Mouse (Mus musculus) gonadal fat pad, adult 2 months (tissue): ENCODE measurements around the gene Gpr3. TPM values are rescaled to one million over a fixed set of nuclear protein-coding genes. Genes with fewer than 3 reads are reported as not detected.

Source experiments
- DNase-seq: peaks from one replicate; pipeline ENCODE4 v3.0.0-alpha.2; 2012; ENCODE audit warnings: low read depth
- polyA plus RNA-seq: library from polyadenylated mRNA; depleted of rRNA; stranded (reverse); fragments of >200 nt; gene quantifications from 2 replicates; pipeline ENCODE4 v1.2.3, GENCODE M21; 2012

Gpr3 gene
- polyA plus RNA-seq, 1 experiment: 0.32 TPM

DNA sequence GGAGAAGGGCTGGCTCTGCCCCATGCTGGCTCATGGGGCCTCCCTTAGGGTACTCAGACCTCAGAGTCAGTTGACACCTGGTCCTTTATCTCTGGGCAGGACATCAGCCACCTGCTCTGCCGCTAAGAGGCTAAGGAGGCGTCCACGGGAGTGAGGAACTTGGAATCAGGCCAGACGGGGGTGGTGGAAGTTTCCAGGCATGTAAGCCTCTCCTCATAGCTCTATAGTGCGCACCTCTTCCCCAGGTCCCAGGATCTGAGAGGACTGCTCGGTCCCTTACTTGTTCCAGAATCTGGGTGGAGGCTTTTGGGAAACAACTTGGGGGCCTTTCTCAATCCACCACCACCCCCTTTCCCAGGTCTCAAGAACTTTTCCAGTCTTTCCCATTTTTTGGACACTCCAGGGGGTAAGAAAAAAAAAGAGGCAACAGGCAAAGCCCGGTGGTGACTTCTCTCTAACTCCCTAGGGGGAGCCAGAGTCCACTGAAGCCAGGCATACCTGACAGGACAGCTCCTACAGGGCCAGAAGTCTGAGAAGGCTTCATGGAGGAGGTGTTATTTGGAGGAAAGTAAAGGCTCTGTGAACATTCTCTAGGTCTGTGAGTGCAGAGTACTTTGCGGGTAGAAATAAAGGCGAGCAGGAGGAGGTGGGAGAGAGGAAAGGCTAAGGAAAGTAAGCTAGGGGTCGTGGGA is 21.1 kb upstream of the Gpr3 start:
- DNase-seq: no peak

DNA sequence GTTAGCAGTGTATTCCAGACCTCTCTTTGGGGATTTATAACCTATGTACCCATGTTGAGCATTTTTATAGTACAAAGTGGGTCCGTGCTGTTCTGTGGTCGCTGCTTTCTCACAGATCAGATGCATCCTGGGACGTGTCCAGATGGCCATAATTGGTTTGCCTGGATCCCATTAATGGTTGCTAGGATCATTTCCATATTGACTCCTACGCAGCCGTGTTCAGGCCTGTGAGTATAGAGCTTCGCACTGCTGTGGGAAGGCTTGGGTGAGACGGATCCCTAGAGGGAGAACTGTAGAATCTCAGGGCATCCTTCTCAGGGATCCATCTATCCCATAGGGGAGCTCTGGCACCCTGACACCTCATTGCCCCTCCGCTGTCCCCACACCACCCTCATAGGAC is 17.2 kb upstream of the Gpr3 start:
- no peak for DNase-seq

DNA sequence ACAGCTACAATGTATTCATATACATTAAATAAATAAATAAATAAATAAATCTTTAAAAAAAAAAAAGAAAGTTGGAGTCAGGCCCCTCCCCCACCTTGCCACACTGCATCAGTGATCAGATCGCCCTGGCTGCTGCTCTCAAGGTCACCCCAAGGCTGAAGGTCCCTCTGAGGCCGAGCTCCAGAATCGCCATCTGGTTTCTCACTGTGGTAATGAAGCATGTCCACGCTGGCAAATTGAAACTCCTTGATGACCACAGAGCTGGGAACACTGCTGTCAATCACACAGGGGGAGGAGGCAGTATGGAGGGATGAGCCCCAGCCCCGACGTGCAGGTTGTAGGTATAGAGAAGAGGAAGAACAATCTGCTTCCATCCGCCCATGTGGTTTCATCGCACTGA is 15.3 kb upstream of the Gpr3 start:
- no peak for DNase-seq

GRCm38 (mm10) chr4:133226073-133226472 is 13.7 kb upstream of the Gpr3 start:
- no peak for DNase-seq

DNA sequence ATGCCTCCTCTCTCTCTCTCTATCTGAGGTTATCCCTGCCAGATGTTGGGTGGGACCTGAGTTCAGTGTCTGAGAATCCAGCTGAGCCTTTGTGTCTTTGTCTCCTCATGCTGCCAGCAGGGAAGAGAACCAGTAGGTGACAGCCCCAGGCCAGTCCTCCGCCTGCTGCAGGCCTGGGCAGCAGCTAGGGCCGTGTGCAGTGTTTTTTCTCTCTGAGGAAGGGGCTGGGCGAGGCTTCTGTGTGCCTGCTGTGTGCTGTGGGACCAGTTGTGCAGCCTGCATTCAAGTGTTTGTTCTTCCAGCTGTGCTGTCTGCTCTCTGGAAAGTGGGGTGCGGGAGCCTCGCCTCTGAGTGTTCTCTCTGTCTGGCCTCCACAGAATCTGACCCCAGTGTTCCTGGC is 11.5 kb upstream of the Gpr3 start:
- no peak for DNase-seq

DNA sequence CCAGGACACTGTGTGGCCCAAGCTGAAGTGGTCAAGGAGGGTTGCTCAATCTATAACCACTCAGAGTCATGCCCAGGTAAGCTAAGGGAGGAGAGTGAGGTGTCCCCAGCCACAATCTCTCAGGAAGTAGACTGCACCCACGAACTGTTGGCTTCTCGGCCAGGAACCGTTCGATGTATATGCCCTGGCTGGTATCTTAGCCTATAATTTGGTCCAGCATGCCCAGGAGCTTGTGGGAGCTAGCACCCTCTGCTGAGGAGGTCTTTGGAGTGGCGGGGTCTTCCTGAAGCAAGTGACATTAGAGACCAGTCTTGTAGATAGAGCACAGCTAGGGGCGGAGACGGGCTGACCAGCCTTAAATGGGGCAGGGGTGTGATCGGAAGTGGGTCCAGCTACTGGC is 9.4 kb upstream of the Gpr3 start:
- DNase-seq: no peak

- DNase-seq: no peak
Observed at GRCm38 (mm10) chr4:133220656-133221055, 8.3 kb upstream of the Gpr3 start.

- DNase-seq: no peak
Observed at GRCm38 (mm10) chr4:133218745-133219144, 6.4 kb upstream of the Gpr3 start.

DNA sequence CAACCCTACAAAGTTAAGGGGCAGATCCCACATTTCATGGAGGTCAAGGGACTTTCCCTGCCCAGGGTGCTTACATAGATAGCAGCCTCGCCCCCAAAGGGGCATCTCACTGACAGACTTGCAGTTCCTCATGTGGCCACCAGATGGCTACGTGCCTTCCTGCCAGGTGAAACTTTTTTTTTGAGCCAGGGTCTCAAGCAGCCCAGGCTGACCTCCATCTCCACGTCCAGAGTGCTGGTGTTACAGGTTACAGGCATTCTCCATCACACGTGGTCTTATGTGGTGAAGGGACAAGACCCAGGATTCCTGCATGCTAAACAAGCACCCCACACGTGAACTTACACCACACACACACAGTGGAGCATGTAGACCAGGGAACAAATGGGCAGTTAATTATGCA is 5.3 kb upstream of the Gpr3 start:
- no peak for DNase-seq

GRCm38 (mm10) chr4:133213661-133214060 is 1.3 kb upstream of the Gpr3 start:
- DNase-seq: no peak

DNA sequence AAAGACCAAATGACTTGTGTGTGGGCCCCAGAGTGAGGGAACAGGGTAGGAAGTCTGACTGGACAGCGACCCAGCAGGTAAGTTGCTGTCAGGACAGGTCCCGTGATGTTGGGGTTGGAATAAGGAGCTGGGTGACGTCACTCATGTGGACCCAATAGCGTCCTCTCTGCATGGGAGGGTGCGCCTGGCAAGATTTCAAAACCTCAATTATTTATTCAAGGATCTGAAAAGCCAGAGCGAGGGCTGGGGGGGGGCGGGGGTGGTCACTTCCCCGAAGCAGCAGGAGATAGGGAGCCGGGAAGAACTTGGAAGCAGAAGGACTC is 893 bp upstream of the Gpr3 start:
- DNase-seq: no peak

DNA sequence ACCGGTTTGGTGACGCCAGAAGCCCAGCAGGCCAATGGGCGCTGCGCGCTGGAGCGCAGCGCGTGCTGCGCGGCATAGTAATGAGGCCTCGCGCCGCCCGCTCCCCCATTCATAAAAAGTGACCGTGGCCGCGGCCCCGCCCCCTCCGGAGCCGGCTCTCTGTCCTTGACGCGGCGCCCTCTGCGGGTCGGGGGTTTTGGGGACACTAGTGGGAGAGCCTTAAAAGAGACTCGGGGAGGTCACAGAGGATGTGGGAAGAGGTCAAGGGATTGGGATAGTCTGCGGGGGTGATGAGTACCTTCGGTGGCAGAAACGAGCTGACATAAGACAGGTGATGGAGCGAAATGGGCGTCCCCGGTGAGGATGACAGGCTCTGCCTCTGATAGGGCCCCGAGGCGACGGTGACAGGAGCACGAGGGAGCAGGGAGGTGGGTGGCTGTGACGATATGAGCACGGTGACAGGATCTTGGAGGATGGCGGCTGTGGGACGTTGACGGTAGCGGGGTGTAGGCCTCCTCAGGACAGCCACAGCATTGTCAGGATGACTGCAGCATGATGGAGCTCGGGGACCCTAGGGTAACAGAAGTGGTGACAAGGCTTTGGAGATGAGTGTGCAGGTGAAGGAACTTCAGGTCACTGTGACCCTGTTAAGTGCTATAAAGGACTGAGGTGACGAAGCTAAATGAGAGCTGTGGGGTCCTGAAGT is 379 bp upstream of the Gpr3 start:
- no peak for DNase-seq

DNA sequence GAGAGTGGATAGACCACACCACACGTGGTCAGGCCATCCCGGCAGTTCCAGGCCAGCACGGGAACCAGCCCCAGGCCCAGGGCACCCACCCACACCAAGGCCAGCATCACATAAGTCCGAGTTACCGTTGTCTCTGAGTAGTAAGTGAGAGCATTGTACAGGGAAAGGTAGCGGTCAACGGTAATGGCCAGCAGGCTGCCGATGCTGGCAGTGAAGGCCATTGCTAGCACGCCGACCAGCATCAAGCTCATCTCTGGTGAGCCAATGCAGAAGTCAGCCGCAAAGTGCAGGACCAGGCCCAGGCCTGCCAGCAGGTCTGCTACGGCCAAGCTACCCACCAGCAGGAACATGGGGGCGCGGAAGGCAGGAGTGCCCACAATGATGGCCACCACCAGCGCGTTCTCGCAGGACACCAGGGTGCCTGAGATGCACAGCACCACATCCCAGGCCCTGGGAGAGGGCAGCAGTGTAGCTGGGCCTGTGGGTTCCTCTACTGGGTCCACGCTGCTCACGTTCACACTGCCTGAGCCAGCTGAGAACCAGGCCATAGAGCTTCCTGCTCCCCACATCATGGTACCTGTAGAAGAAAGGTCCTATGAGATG is 1.4 kb downstream of the Gpr3 start:
- DNase-seq: no peak

GRCm38 (mm10) chr4:133210023-133210787 is 2.1 kb downstream of the Gpr3 start:
- no peak for DNase-seq

DNA sequence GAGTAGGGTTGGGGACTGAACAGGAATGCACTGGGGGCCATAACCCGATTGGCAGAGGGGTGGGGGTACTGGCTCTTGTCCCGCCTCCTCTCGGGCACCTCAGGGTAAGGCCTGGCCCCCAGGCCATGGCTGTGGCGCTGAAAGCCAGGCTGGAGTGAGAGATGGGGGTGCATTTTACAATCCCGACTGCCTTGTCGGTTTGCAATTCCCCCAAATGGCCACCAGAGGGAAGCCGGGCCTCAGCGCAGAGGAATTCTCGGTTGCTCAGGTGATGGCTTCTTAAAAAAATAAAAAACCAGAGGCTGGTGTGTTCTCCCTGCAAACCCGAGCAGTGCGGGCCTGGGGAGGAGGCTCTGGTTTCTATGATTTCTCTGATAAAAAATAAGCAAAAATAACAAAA is 3.0 kb downstream of the Gpr3 start:
- DNase-seq: no peak

- DNase-seq: no peak
Observed at GRCm38 (mm10) chr4:133204379-133204778, 8.0 kb downstream of the Gpr3 start.

- DNase-seq: no peak
Observed at GRCm38 (mm10) chr4:133203591-133203990, 8.7 kb downstream of the Gpr3 start.

- no peak for DNase-seq
Observed at GRCm38 (mm10) chr4:133202254-133202653, 10.1 kb downstream of the Gpr3 start.

DNA sequence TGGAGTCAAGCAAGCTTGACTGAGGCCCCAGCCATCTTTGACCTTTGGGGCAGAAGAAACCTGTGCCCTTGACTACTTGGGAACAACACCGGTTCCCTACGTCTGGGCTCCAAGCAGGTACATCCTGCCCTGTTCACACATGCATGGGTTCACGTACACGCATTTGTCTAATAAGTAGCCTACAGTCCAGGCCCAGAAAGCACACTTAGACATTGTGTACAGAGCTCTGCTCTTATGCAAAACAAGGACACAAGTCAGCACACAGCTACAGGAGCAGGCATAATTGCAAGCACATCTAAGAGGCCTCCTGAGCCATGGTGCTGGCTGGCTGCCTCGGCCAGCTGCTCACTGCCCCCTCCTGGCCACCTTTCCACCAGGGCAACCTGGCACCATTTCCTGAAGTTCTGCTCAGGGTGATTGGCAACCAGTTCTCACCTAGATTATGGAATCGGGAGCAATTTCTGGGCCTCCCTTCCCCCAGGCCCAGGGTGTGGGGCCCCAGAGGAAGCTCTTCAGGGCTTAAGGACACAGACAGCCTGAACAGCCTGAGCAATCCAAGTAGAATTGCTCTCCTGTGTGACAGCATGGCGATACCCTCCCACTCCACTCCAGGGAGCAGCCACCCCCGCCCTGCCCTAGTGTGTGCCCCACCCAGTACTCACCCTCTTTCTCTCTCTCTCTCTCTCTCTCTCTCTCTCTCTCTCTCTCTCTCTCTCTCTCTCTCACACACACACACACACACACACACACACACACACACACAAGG is 11.1 kb downstream of the Gpr3 start:
- DNase-seq: no peak

GRCm38 (mm10) chr4:133200343-133200742 is 12.0 kb downstream of the Gpr3 start:
- DNase-seq: no peak

GRCm38 (mm10) chr4:133199743-133200142 is 12.6 kb downstream of the Gpr3 start:
- no peak for DNase-seq
